Mouse (Mus musculus): ENCODE results near the gene Psmb8. TPM values are rescaled to one million over a fixed set of nuclear protein-coding genes. Genes with fewer than 3 reads are reported as not detected.

The Psmb8 gene
- total and polyA plus RNA-seq, 2 experiments from 2014 or later, result 9.9 to 11.0 TPM

- DNase-seq (ENCODE audit: low spot score) (no peak), ATAC-seq (ENCODE audit: insufficient read depth, low read depth) (no peak)
- TF ChIP-seq EP300 (IDR thresholded peaks at IDR 0.05; ENCODE audit: low read depth) (no peak), CTCF (IDR thresholded peaks at IDR 0.05; ENCODE audit: low read depth) (no peak)
- Histone ChIP-seq H3K27me3 (ENCODE audit: control insufficient read depth, insufficient read depth, low read length) (peaks cover 8% of the 10 kb centered on the region; the same call in 1 of the 2 replicates), H3K36me3 (replicated peaks; ENCODE audit: control insufficient read depth, insufficient read depth, low read length) (no peaks in the 10 kb centered on the region), H3K4me2 (ENCODE audit: low read depth, low read length) (peak within 1 kb of the TSS; percentile 99), H3K27ac (ENCODE audit: low read depth) (peak within 1 kb of the TSS; percentile 47; the same call in 1 of the 2 replicates), H3K9ac (replicated peaks; ENCODE audit: low read depth, low read length) (peak within 1 kb of the TSS; percentile 75), H3K4me3 (ENCODE audit: low read depth, low read length) (peak within 1 kb of the TSS; percentile 93), H3K4me1 (ENCODE audit: control insufficient read depth, insufficient read depth) (no peaks in the 10 kb centered on the region; the same call in 1 of the 2 replicates), H3K9me3 (replicated peaks; ENCODE audit: control insufficient read depth, low read length) (no peaks in the 10 kb centered on the region)
- 69% methylated on average over 5 of the region's 5 CpGs for WGBS
These were observed 5.9 kb downstream of the Psmb8 start, which contains the start of gene Tap2 for GRCm38 (mm10) chr17:34203444-34203843. Gene Tap2 (plus strand): TSS chr17:34203527.

GRCm38 (mm10) chr17:34204303-34205010 is 6.9 kb downstream of the Psmb8 start:
- peak; percentile 67; the same call in 1 of the 2 replicates for ATAC-seq (ENCODE audit: insufficient read depth, low read depth)
- peak; percentile 79 for TF ChIP-seq CTCF (IDR thresholded peaks at IDR 0.05; ENCODE audit: low read depth)
- TF ChIP-seq EP300 (IDR thresholded peaks at IDR 0.05; ENCODE audit: low read depth), result no peak

GRCm38 (mm10) chr17:34205021-34205745 is 7.7 kb downstream of the Psmb8 start:
- WGBS, result 15% methylated on average over 18 of the region's 18 CpGs

More at GRCm38 (mm10) chr17:34204303-34205010, 6.9 kb downstream of the Psmb8 start:
- Histone ChIP-seq H3K9me3 (replicated peaks; ENCODE audit: control insufficient read depth, low read length) (no peaks in the 10 kb centered on the region), H3K36me3 (replicated peaks; ENCODE audit: control insufficient read depth, insufficient read depth, low read length) (no peaks in the 10 kb centered on the region), H3K27me3 (ENCODE audit: control insufficient read depth, insufficient read depth, low read length) (no peaks in the 10 kb centered on the region), H3K4me2 (ENCODE audit: low read depth, low read length) (peak overlapping the region; percentile 99), H3K9ac (replicated peaks; ENCODE audit: low read depth, low read length) (peak overlapping the region; percentile 75), H3K27ac (ENCODE audit: low read depth) (peak overlapping the region; percentile 47; the same call in 1 of the 2 replicates), H3K4me1 (ENCODE audit: control insufficient read depth, insufficient read depth) (no peaks in the 10 kb centered on the region; the same call in 1 of the 2 replicates), H3K4me3 (ENCODE audit: low read depth, low read length) (peak overlapping the region; percentile 93)
- 1% methylated on average over 44 of the region's 44 CpGs for WGBS
- peak; percentile 65 for DNase-seq (ENCODE audit: low spot score)

GRCm38 (mm10) chr17:34205746-34206176 is 8.2 kb downstream of the Psmb8 start:
- no peaks in the 10 kb centered on the region; the same call in 1 of the 2 replicates for H3K4me1 ChIP-seq (ENCODE audit: control insufficient read depth, insufficient read depth)
- no peaks in the 10 kb centered on the region for H3K27me3 ChIP-seq (ENCODE audit: control insufficient read depth, insufficient read depth, low read length)
- H3K4me2 ChIP-seq (ENCODE audit: low read depth, low read length), result peak overlapping the region; percentile 99
- H3K27ac ChIP-seq (ENCODE audit: low read depth), result no peak overlapping the region
- 0 out of 2 replicates have a peak, but pooled peaks cover 2% of the 10 kb centered on the region for H3K9me3 ChIP-seq (replicated peaks; ENCODE audit: control insufficient read depth, low read length)
- TF ChIP-seq EP300 (IDR thresholded peaks at IDR 0.05; ENCODE audit: low read depth) (no peak), CTCF (IDR thresholded peaks at IDR 0.05; ENCODE audit: low read depth) (peak; percentile 58)
- peak overlapping the region; percentile 93 for H3K4me3 ChIP-seq (ENCODE audit: low read depth, low read length)
- H3K36me3 ChIP-seq (replicated peaks; ENCODE audit: control insufficient read depth, insufficient read depth, low read length), result no peaks in the 10 kb centered on the region
- peak overlapping the region; percentile 75; the same call in 1 of the 2 replicates for H3K9ac ChIP-seq (replicated peaks; ENCODE audit: low read depth, low read length)
- 14% methylated on average over 9 of the region's 9 CpGs for WGBS
- DNase-seq (ENCODE audit: low spot score), result peak; percentile 35
- ATAC-seq (ENCODE audit: insufficient read depth, low read depth), result peak; percentile 37; the same call in 1 of the 2 replicates

More at GRCm38 (mm10) chr17:34205021-34205745, 7.7 kb downstream of the Psmb8 start:
- Histone ChIP-seq H3K4me1 (ENCODE audit: control insufficient read depth, insufficient read depth) (no peaks in the 10 kb centered on the region; the same call in 1 of the 2 replicates), H3K27me3 (ENCODE audit: control insufficient read depth, insufficient read depth, low read length) (no peaks in the 10 kb centered on the region), H3K27ac (ENCODE audit: low read depth) (0 out of 2 replicates have a peak overlapping the region, but pooled peaks have one; percentile 47), H3K4me2 (ENCODE audit: low read depth, low read length) (peak overlapping the region; percentile 99), H3K36me3 (replicated peaks; ENCODE audit: control insufficient read depth, insufficient read depth, low read length) (no peaks in the 10 kb centered on the region), H3K9me3 (replicated peaks; ENCODE audit: control insufficient read depth, low read length) (0 out of 2 replicates have a peak, but pooled peaks cover 2% of the 10 kb centered on the region), H3K4me3 (ENCODE audit: low read depth, low read length) (peak overlapping the region; percentile 93), H3K9ac (replicated peaks; ENCODE audit: low read depth, low read length) (peak overlapping the region; percentile 75)
- ATAC-seq (ENCODE audit: insufficient read depth, low read depth) (peak; percentile 21; the same call in 1 of the 2 replicates), DNase-seq (ENCODE audit: low spot score) (no peak)
- TF ChIP-seq CTCF (IDR thresholded peaks at IDR 0.05; ENCODE audit: low read depth) (no peak), EP300 (IDR thresholded peaks at IDR 0.05; ENCODE audit: low read depth) (no peak)

GRCm38 (mm10) chr17:34206731-34207130 is 9.2 kb downstream of the Psmb8 start:
- Histone ChIP-seq H3K27ac (ENCODE audit: low read depth) (no peak overlapping the region), H3K4me2 (ENCODE audit: low read depth, low read length) (no peak overlapping the region; the same call in 1 of the 2 replicates), H3K27me3 (ENCODE audit: control insufficient read depth, insufficient read depth, low read length) (no peaks in the 10 kb centered on the region), H3K36me3 (replicated peaks; ENCODE audit: control insufficient read depth, insufficient read depth, low read length) (no peaks in the 10 kb centered on the region), H3K4me1 (ENCODE audit: control insufficient read depth, insufficient read depth) (no peaks in the 10 kb centered on the region; the same call in 1 of the 2 replicates), H3K9ac (replicated peaks; ENCODE audit: low read depth, low read length) (no peak overlapping the region), H3K9me3 (replicated peaks; ENCODE audit: control insufficient read depth, low read length) (0 out of 2 replicates have a peak, but pooled peaks cover 2% of the 10 kb centered on the region), H3K4me3 (ENCODE audit: low read depth, low read length) (no peak overlapping the region)
- 85% methylated on average over 5 of the region's 5 CpGs for WGBS
- ATAC-seq (ENCODE audit: insufficient read depth, low read depth) (no peak), DNase-seq (ENCODE audit: low spot score) (no peak)
- TF ChIP-seq CTCF (IDR thresholded peaks at IDR 0.05; ENCODE audit: low read depth) (no peak), EP300 (IDR thresholded peaks at IDR 0.05; ENCODE audit: low read depth) (no peak)

All from heart, postnatal 0 days (tissue).